Mouse (Mus musculus) brain, embryonic 18.5 days (tissue): ENCODE measurements around the gene Ebf1.

Experiments used
- DNase-seq: peaks from one replicate; pipeline ENCODE4 v3.0.0-alpha.2; 2012; ENCODE audit warnings: low read depth, low spot score

Ebf1 gene

DNA sequence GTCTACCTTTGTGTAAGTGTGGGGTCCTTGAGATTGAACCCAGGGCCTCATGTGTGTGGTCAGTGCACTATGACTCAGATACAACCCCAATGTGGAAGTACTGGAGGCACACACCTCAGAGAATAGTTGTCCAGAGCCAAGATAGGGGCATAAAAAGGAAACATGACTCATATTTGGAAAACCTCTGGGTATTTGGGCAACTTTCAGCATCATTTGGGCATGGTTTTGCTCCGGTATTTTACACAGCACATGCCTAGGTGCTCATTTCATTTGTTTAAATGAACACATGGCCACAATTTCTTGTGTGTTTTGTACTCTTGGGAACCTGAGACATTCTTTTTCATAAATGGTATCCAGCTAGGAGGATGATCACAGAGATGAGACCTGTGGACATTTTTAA, 161.9 kb downstream of the Ebf1 start:
- no peak for DNase-seq

- DNase-seq = no peak
Observed at GRCm38 (mm10) chr11:44784255-44785029, 167.3 kb downstream of the Ebf1 start.

- no peak for DNase-seq
Observed at GRCm38 (mm10) chr11:44785063-44785462, 167.9 kb downstream of the Ebf1 start.

GRCm38 (mm10) chr11:44785479-44785878, 168.4 kb downstream of the Ebf1 start:
- no peak for DNase-seq

GRCm38 (mm10) chr11:44788003-44788402, 170.9 kb downstream of the Ebf1 start:
- DNase-seq = no peak

DNA sequence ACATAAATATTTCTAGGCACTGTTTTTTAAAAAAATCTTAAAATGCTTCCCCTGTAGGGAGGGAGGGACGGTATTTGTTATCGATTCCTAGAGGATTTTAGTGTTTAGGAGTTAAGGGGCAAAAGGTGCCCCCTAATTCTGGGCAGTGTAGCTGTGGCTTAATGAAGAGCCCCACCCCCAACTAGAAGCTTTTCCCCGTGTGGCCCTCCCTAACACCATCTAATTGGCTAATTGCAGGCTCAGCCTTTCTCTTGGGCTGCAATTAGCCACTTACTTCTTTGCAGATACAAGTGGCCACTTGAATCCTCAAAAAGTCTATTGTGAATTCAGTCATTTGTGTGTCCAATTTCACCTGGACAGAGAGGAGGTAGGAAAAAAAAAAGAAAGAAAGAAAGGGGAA, 175.7 kb downstream of the Ebf1 start:
- DNase-seq = no peak

DNA sequence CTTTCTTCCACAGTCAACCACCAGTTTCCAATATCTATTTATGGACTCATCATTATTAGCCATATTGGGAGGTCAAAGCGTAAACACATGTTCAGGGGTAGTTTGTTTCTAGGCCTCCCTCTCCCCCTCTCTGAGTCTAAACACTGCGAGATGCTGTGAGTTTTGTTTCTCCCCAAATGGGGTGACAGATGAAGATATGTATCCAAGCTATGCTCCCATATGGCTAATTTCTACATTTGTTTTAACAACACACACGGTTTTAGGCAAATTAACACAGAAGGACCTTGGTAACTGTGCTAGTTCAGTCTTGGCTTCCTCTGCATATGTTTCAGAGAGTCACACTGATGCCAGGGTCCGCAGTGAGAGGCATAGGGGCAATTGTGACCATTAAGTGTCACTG, 177.8 kb downstream of the Ebf1 start:
- no peak for DNase-seq

DNA sequence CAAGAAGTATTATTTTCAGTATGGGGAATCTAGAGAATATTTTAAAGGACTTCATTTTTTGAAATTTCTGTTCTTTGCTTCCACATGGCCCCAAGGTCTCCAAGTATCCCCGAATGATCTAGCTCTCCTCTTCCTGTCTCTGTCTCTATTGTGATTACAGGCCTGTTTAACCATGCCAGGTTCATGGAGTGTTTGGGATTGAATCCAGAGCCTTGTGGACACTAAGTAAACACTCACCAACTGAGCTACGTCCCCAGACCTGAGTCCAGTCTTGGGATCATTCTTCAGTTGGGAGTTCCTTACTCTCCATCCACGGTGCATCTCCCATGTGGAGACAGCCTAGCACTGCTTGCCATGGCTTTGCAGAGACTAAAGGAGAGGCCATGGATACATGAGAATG, 178.7 kb downstream of the Ebf1 start:
- DNase-seq = no peak

- DNase-seq = no peak
Observed at GRCm38 (mm10) chr11:44798270-44798669, 181.2 kb downstream of the Ebf1 start.

GRCm38 (mm10) chr11:44804046-44804445, 186.9 kb downstream of the Ebf1 start:
- DNase-seq = no peak

GRCm38 (mm10) chr11:44806589-44806988, 189.5 kb downstream of the Ebf1 start:
- DNase-seq = no peak

- DNase-seq = no peak
Observed at GRCm38 (mm10) chr11:44808855-44809546, 191.9 kb downstream of the Ebf1 start.

- DNase-seq = no peak
Observed at GRCm38 (mm10) chr11:44811007-44811406, 193.9 kb downstream of the Ebf1 start.

GRCm38 (mm10) chr11:44812193-44812746, 195.2 kb downstream of the Ebf1 start:
- no peak for DNase-seq

DNA sequence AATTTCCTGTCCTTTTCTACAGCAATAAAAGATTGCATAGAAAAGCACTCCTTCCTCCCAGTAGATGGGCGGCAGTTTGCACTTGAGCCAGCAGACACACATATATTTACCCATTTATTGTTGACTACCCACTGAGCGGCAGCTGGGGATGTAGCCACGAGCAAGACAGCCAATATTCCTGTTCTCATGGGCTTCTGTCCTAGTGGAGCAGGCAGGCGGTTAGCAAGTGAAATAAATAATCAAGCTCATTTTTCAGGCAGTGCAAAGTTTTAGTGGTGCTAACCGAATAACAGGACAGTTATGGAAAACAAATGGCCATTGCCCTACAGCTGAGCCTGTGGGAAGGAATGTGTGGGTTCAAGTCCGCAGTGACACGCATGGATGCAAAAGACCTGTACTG, 196.4 kb downstream of the Ebf1 start:
- DNase-seq = no peak

GRCm38 (mm10) chr11:44814847-44815246, 197.7 kb downstream of the Ebf1 start:
- DNase-seq = no peak

- no peak for DNase-seq
Observed at GRCm38 (mm10) chr11:44815991-44816390, 198.9 kb downstream of the Ebf1 start.

GRCm38 (mm10) chr11:44822312-44822711, 205.2 kb downstream of the Ebf1 start:
- no peak for DNase-seq

GRCm38 (mm10) chr11:44832227-44832939, 215.3 kb downstream of the Ebf1 start:
- DNase-seq = no peak

DNA sequence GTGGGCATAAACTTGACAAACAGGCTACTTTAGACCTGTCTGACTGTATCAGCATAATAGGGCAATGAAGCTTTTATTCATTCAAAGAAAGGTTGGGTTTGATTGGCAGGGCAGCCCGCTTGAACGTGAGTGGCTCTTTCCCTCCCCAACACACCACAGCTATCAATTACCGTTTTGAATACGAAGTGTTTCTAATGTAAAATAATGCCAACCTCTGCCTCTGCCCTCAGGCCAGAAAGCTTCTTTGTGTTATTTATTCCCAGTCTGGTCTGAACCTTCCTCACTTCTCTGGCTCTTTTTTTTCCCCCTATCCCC, 215.8 kb downstream of the Ebf1 start:
- no peak for DNase-seq

- no peak for DNase-seq
Observed at GRCm38 (mm10) chr11:44833351-44833996, 216.4 kb downstream of the Ebf1 start.

DNA sequence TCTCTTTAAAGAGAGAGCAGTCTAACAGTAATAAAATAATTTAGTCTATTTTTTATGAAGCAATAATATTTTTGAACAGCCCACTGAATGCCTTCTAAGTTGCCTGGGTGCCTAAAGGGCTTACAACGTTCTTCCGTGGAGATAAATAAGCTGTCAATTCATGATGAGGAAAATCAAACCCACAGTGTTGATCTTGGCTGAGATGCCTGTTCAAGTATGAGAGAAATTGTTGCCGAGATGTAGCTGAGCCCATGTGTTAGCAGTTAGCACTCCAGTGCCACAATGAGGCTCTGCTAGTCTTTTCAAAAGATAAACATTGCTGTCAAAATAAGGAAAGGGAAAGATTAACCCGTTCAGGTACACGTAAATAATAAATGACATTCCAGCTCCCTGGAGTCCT, 218.0 kb downstream of the Ebf1 start:
- DNase-seq = no peak
